Mouse (Mus musculus) urinary bladder, adult 2 months (tissue): ENCODE measurements around the gene Shisal1. TPM values are rescaled to one million over a fixed set of nuclear protein-coding genes. Genes with fewer than 3 reads are reported as not detected.

ENCODE experiments used
- DNase-seq: peaks from one replicate; pipeline ENCODE4 v3.0.0; 2022; ENCODE audit warnings: low spot score
- polyA plus RNA-seq: library from polyadenylated mRNA; depleted of rRNA; stranded (reverse); fragments of >200 nt; gene quantifications from 2 replicates; pipeline ENCODE4 v1.2.3, GENCODE M21; 2012

Shisal1 gene
- polyA plus RNA-seq, 1 experiment = 90.1 TPM

DNA sequence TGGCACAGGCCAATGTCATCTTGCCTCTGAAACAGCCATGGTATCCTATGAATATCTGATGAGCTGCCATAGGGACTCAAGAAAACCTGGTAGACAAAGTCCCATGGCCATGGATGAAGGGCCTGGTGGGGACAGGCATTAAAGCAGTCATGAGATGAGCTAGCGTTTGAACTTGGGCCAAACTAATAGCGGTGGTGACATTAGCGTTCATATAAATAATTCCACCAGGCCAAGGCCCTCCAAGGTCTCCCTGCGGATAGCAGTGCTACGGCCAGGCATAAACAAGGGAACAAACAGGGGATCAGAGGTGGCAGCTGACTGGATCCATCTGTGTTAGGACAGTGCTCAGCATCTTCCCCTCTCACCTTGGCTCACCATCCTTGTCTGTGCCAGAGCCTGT, 21.2 kb downstream of the Shisal1 start:
- no peak for DNase-seq

DNA sequence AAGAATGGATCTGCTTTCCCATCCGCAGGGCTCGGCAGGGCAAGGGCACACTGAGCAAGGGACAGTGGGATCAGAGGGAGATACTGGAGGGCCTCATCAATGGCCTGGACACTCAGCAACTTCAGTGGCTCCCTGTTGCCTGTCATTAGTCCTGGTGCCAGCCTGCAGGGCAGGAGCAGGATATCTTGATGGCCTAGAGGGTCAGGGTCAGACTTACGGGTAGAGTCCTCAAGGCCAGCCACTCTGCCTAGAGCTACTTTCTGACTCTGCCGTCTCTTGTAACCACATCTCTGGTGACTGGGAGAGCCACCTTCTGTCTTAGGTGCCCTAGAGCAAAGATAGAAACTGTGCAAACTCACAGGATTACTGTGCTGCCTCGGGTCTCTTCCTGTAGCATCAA, 23.1 kb downstream of the Shisal1 start:
- no peak for DNase-seq

DNA sequence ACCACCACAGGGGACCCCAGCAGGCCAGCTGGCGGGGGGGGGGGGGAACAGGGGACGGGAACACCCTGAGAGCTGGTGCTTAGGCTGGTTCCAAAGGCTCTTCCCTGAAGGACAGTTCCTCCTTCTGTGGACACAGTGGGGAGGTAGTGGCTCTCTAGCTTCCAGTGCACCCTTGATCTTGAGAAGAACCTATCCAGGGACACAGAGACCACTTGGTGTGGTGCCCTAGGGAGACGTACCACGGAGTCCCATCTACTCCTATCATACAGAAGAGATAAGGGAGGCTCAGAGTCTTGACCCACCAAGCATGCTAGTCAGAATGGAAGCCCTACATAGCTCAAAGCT, 28.7 kb downstream of the Shisal1 start:
- no peak for DNase-seq

DNA sequence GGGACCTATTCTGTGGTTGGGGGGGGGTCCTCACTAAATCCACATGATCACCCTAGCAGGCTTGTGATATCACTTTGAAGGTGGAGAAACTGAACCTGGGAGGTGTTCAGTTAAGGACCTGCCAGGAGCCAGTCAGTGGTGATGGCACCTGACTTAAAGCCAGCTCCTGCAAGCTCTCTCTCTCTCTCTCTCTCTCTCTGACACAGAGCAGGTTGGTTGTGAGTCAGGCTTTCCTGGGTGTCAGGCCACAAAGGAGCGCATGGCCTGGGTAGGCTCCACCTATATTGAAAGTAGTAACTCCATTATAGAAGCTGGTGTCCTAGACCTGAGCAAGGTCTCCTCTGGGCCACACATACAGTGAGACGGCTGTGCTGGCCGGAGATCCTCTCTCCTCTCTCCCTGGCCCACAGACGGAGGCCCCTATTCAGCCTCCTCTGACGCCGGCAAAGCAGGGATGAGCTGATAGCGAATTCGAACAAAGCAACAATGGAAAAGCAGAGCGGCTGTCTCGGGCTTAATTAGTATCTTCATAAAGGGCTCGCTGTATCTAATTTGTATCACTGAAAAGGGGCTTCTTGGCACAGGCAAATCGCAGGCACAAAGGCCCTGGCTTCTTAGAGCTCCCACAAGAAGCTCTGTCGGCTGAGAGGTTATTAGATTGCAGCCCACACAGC, 29.2 kb downstream of the Shisal1 start:
- DNase-seq = no peak

DNA sequence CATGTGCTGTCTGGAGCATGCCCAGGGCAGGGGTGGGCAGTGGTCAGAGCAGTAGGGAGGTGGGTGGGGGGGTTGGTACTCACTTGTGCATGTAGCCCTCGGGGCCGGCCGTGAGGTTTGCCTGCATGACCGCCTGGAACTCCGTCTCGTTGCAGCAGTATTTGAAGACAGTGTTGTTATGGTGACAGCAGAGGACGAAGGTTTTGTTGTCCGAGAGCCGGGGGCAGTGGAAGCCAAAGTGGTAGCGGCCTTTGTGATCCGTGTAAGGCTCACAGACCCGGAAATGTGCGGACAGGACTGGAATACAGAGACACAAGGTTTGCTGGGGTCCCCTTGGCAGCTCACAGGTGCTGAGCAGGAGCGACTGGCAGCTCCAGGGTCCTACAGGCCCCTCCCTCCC, 29.9 kb downstream of the Shisal1 start:
- no peak for DNase-seq

DNA sequence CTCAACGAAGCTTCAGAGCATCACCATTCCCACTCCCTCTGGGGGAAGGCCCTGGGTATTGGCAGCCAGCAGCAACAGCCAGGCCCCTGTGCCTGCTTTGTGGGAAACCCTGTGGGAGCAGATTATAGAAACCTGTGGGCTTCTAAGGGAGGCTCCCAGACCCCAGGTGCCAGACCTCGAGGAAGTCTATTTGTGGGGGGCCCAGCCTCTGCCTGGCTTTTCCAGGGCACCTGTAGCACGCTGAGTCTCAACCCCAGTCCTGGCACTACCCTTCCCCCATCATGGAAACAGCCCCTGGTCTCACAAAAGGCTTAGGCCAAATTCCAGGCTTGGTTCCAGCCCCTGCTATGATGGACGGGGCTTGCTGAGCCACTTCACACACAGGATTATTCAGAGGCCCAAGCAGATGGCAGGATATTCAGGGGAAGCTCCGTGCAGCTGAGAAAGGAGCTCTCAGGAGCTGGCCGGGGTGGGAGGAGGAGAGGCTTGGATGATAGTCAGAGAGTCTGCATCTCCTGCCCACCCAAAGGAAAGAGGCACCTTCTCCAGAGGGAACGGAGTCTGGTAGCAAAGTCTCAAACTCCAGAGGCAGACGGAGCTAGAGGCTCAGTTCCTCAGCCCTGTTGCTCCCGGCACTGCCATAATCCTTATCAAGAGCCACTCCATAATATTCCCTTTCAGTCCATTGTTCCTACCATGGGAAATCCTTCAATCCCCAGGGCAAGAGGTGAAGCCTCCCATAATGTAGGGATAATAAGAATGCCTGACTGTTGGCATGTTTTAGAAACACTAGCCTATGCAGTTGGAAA, 32.7 kb downstream of the Shisal1 start:
- no peak for DNase-seq

DNA sequence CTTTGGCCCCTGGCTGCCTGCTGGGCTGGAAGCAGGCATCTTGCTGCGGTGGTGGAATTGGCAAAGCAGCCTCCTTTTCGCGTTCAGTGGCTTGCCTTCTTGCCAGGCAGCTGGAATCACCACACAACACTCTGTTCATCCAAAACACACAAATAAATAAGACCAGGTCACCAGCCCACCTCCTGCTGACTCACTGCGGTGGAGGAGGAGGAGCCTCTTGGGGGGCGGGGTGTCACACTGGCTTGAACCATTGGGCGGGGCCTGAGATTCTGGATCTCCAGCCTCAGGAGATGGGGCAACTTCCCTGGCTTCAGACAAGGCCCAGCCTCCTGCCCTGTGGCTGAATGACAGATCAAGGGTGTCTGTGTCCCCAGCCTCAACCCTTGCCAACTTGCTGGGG, 34.5 kb downstream of the Shisal1 start:
- peak; percentile 50 for DNase-seq

DNA sequence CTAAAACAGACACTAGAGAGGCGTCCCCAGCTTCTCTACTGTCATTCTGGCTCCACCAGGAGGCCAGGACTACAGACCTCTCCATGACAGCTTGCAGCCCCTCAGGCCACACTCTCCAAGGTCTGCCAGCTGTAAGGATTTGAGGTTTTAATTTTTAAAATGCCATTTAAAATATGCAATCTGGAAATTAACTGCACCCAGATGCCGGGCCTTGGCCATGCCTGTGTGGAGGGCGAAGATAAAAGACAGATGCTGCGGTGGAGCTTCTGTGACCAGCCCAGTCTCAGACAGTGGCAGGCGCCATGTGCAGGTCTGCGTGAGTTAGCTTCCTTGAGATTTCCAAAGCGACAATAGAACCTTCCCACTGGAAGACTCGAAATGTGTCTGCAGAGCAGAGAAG, 36.8 kb downstream of the Shisal1 start:
- no peak for DNase-seq

DNA sequence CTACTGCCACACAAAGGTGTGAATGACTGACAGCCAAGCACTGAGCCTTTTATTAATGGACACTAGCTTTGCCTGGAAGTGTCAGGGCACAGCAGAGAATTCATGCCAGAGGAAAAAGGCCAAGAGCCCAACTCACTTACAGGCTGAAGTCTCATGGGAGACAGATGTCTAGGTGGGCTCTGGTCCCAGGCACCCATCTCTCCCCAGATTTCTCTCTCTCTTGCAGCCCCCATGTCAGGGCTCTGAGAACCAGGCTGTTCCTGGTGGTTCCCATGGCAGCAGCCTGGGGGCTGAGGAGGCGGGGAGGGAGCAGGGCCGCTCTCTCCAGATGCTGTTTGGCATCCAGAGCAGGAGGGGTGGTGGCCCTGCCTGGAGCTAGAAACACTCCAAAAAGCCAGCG, 38.3 kb downstream of the Shisal1 start:
- DNase-seq = no peak

DNA sequence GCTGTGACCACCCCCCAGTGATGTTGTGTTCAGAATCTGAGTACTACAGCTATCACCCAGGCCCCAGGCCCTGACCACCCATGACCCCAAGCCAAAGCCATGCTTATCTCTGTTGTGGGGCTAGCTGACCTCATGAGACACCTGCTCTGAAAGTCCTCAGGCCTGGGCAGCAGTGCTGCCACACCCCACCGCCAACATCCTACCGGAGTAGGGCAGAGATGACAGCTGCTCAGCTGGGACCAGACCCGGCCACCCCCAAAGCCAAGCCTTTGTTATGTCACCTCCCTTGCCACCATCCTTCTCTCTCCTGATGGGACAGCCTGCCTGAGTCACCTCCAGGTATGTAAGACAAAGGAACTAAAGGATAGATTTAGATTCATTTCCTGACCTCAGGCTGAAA, 41.1 kb downstream of the Shisal1 start:
- no peak for DNase-seq

DNA sequence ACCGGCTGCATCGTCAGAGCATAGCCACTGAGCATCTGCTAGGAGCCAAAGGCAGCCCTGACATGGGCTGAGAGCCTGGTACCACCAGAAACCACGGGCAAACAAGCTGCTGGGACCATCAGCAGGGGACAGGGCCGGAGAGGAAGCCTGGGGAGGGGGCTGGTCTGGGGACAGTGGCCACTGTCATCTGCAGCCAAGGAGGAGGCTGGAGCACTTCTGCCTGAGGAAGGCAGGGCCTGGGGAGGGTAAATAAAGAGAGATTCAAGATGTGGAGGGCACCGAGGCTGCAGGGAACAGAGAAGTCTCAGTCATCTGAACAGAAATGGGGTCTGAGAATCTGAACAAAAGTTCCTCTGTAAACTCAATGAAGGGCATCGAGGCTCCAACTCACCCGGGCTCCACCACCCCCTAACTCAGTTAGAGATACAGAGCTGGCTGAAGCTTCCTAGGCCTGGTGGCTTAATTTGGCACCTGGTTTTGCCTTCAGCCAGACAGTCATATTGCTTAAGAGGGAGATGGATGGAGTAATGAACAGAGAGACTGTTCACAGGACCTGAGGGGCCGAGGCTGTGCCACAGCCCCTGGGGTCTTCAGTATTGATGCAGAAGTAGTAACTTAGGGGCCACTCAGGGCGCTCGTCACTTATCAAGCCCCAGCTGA, 43.3 kb downstream of the Shisal1 start:
- no peak for DNase-seq

DNA sequence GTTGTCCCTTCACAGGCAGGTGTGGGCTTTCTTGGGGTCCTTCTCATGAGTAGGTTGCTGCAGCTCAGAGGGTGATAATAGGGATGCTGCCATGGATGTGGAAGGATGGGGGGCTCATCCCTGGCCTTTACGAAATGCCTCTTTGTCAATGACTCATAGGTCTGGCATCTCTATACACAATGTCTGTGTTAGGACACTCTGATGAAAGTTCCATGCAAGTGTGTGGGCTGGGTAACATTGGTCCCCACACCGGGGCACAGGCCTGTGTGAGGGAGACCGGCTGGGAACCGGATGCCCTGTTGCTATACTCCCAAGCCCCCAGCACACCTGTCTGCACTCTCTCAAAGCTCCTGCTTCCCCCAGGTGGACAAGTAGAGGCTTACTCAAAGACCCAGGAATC, 48.3 kb downstream of the Shisal1 start:
- no peak for DNase-seq

DNA sequence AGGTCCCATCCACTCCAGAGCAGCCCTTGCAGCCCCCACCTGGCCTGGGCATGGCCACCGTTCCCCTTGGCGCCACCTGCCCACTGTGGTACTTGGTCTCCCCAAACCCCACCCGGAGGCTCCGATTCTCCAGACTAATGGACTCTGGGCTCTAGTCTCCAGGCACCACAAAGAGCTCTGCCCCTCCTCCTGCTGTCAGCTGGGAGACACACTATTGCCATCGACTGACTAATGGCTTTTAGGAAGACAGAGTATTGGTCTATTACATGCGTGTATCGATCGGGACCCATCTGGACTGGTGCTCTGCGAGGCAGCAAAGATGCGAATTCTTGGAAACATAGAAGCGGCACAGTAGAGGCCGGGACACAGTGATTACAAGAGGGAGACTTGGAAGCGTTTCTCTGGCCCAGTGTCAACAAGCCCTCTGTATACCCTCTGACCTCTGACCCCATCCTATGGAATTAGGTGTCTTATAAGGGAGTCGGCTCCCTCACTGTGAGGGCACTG, 49.2 kb downstream of the Shisal1 start:
- no peak for DNase-seq

DNA sequence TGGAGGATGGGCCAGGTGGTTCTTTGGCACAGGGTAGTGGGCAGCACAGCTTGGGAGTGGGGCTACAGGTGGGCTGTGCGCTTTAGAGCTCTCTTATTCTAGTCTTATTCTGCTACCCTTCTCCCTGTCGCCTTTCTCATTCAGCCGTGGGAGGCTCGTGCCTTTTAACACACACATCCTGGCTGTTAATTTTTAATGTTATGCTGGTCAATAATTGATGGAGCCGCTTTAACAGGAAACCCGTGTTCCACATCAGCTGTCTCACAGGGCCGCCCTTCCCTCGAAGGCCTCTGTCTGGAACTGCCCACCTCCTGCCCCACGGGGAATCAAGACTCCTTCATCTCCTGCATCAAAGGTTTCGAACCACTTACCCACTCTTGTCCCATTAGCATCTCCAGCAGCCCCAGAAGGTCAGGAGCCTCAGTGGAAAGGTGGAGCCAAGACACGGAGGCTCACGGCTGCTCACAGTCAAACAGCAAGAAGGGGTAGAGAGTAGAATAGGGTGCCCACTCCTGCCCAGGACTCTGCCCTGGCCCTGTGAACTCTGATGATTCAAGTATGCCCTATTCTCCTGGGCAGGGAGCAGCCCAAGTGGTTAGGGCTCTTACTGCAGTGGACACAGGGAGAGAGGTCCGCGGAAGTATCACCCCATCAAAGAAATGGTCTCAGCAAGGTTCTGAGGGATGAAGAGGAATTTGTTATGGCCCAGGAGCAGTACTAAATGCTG, 51.4 kb downstream of the Shisal1 start:
- DNase-seq = no peak

DNA sequence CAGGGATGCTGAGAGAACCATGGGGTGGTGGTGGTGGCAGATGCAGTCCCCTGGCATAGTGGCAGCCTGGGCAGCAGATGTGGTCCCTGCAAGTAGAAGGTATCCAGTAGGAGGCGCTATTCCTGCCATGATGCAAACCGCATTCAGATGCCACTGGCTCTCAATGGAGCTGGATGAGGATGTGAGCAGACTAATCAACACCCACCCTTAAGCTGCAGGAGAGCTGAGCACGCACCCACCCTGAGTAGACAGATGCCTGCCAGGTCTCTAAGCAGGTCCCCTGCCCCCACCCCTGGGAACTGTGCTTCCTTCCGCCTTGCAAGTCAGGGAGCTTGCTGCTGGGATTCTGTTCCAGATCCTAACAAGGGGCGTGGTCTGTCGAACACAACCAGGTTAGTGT, 53.6 kb downstream of the Shisal1 start:
- DNase-seq = no peak

DNA sequence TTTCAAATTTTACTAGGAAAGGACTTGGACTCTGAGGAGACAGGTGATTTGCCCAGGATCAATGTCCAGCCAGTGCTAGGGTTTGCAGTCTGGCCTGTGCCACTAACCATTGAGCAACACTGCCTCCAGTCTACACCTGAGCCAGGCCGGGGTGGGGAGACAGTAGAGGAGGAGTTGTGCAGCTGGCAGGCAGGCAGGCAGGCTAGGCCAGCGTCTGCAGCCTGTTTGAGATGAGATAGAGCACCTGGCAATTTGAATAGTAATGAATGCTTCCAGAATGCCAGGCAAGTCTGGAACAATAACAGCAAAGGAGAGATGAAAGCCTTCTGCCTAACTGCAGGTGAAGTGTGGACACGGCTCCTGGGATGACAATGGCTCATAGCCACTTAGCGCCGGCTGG, 54.1 kb downstream of the Shisal1 start:
- DNase-seq = no peak

DNA sequence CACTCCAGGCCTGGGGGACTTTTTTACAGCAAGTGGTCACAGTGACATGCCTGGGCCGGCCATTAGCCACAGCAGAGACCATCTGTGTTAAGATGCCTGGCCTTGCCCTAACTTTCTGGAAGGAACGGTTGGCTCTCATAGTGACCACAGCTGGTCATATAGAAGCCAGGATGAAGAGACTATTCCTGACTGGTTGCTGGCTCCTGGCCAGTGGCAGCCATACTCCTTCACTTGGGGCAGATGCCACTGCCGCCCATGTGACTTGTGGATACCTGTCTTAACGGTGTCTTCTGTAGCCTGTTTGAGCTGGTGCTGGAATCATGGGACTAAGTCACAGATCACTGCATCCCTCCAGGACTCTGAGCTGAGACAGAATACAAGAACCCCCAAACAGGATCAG, 54.8 kb downstream of the Shisal1 start:
- no peak for DNase-seq

DNA sequence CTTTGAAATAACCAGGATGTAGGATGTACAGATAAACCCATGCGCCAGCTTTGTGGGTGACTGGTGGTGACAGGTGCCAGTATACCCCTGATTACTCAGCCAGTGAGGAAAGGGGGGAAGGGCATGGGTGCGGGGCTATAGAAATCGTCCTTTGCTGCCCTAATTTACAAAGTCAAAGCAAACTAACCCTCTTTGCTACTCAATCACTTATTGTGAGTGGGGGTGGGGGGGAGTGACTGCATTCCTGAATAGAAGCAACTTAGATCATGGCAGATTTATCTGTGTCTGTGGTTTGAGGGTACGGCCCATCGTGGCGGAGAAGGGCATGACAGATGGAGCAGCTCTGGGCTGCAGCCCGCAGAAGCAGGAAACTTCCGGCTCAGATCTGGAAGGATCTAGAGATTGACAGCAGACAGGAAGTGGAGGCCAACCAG, 58.2 kb downstream of the Shisal1 start:
- no peak for DNase-seq

DNA sequence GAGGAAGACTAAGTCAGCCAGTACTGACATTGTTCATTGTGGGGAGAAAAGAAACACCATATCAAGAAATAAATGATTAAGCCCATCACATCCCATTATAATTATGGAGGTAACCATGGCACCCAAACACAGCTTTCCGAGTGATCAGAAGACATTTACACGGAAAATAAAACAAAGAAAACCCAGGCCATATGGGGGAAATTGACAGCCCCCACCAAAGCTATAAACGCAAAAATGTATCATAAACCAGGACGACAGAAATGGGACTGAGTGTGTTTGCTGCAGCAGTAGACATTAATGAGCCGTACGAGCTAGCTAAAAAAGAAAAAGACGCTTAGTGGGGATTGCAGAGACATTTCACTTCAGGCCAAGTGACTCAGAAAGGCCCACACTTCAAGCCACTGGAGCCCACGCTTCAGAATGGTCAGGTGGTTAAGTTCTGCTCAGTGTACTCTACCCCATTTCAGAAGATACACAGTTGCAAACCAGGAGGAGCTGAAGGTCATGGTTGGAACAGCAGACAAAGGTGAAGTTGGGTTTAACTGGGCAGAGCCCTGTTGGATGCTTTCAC, 60.8 kb downstream of the Shisal1 start:
- no peak for DNase-seq

DNA sequence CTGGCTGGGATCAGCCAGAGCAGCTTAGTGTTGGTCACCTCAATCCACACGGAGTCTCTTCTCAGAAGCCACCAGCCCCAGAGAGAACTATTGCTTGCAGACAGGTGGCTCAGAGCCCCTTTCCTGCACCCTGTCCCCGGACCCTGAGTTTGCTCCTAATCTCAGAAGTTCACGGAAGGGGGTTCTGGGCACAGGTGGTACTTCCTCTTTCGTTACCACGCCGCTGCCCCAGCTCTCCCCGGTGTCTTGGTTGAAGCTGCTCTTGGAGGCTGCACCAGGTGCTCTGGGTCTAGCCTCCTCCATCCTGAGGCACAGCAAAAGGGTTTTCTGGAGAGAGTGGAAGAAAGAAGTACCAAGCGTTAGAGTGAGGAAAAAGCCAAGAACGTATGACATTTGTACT, 62.8 kb downstream of the Shisal1 start:
- no peak for DNase-seq

DNA sequence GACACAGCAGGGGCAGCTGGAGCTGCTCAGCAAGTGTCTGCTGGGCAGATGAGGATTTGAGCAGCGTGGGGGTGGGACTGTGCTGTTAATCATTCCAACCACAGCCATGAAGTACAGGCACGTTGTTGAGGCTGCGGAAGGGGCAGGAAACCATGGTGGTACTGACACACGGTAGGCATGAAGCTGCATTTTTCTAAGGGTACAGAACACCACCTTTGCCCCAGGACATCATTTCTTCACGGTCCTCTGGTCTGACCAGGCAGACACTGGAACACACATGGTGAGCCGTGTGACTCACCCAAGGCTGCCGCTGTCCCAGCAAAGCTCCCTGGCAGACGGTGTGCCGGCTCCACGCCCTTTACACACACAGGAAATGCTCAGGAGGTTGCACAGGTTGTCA, 66.7 kb downstream of the Shisal1 start:
- DNase-seq = no peak

DNA sequence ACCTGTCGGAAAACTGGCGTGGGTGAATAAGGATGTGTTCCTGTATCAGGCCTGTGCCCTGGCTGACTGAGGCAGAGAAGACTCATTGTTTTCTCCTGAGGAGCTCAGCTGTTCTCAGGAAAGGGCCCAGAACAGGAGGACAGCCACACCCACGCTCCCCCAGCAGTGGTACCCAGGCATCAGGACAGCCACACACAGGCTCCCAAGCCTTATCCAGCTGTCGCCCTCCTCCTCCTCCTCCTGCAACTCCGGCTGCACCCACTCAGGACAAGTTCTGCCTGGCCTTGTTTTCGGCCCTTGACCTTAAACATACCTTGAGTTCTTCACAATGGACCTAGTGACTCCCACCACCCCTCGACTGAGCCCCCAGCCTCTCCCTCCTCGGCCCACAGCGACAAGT, 68.2 kb downstream of the Shisal1 start:
- DNase-seq = no peak
